ENCODE assay signal across 26 mouse cellular contexts in genomic region chr1:90582635-90583034, GRCm38 (mm10). TPM values are rescaled to one million over a fixed set of nuclear protein-coding genes. Genes with fewer than 3 reads are reported as not detected.
DNase-seq lines count a peak whose midpoint lies in the region; ATAC-seq and TF ChIP-seq lines count a peak whose summit lies in the region.
"Had no signal": no experiment of that assay in that cellular context is flagged by ENCODE, and none has a peak within 500 bp of the region (broad histone marks: within the 10 kb centered on the region; RNA-seq: fewer than 3 reads in every experiment).

No protein-coding gene starts in this region.

- intact Hi-C loops in left cerebral cortex, postnatal 14 days (cut with DNase I) = loop anchor here (10.0 kb wide), 1 partner anchor 198 kb away; no protein-coding TSS in a partner anchor

- no peaks in the 10 kb centered on the region for H3K36me3 ChIP-seq in testis, adult 2 months (ENCODE audit: control insufficient read depth, insufficient read depth, low read length)
- H3K36me3 ChIP-seq: forebrain, embryonic 10.5 days; heart, embryonic 13.5 days had no signal

- TF ChIP-seq POLR2A in testis, adult 2 months (IDR thresholded peaks at IDR 0.05; ENCODE audit: control insufficient read depth, low read depth, low read length) = no peak

- ATAC-seq in megakaryocyte-erythroid progenitor cell, adult 5-6 weeks (replicated peaks; ENCODE audit: low FRiP score, low TSS enrichment, poor library complexity, severe bottlenecking) = no peak
- ATAC-seq: activated CD4-positive, CD25-positive, alpha-beta regulatory T cell, adult 4 months; forebrain, embryonic 13.5 days; forebrain, embryonic 16.5 days; hindbrain, postnatal 0 days; inflammation-experienced regulatory T-cells, adult 6 months; intestine, embryonic 16.5 days; Patski had no signal

- H3K4me1 ChIP-seq in testis, adult 2 months (ENCODE audit: control insufficient read depth, insufficient read depth, low read length) = no peaks in the 10 kb centered on the region
- H3K4me1 ChIP-seq: forebrain, embryonic 13.5 days had no signal

- TF ChIP-seq CTCF in testis, adult 2 months (IDR thresholded peaks at IDR 0.05; ENCODE audit: control insufficient read depth, insufficient read depth, insufficient replicate concordance, low read depth, low read length) = no peak

- H3K4me3 ChIP-seq in testis, adult 2 months (ENCODE audit: control insufficient read depth, low read depth, low read length) = peak overlapping the region; percentile 55
- H3K4me3 ChIP-seq: forebrain, embryonic 10.5 days; forebrain, embryonic 13.5 days; heart, embryonic 13.5 days had no signal

- H3K27me3 ChIP-seq in testis, adult 2 months (ENCODE audit: control insufficient read depth, insufficient read depth, low read length) = no peaks in the 10 kb centered on the region
- H3K27me3 ChIP-seq: forebrain, embryonic 13.5 days; Patski had no signal

- no peak for DNase-seq in testis, postnatal 14 days (ENCODE audit: low spot score)
- peak; percentile 20 for DNase-seq in ES-CJ7 (ENCODE audit: low read depth, low spot score)
- peak; percentile 26 for DNase-seq in ZHBTc4 (ENCODE audit: low read depth, low spot score)
- no peak for DNase-seq in left cerebral cortex, postnatal 14 days (ENCODE audit: low spot score in 2 of 2)
- DNase-seq in Muller cell, postnatal 12 days (ENCODE audit: inconsistent ontology term) = no peak
- DNase-seq: adrenal gland, adult 8-10 months; adrenal gland, postnatal 25 days; cerebellum, adult 18-20 months; cerebellum, adult 9-10 months; cerebellum, postnatal 14 days; gastrocnemius, postnatal 14 days; heart, adult 11 months; heart, postnatal 14 days; heart, postnatal 4 days had no signal

- no peak overlapping the region for H3K27ac ChIP-seq in testis, adult 2 months (ENCODE audit: control insufficient read depth, insufficient read depth, low read depth, low read length)
- H3K27ac ChIP-seq: forebrain, embryonic 13.5 days; hindbrain, embryonic 14.5 days; hindbrain, postnatal 0 days had no signal

RNA-seq across cellular contexts. Expression of gene Cops8, which starts 20.1 kb away (rescaled TPM):
- polyA plus RNA-seq in testis, adult 2 months (2012; rRNA removed) = 50.1 and 55.7 TPM in 2 replicates
- total RNA-seq in left cerebral cortex, postnatal 14 days (2021) = 100 to 1,000 TPM in 1 of 2 experiments, 10 to 100 TPM in 1; 92.0 to 102 TPM
- 58.4 and 67.9 TPM in 2 replicates for total RNA-seq in megakaryocyte-erythroid progenitor cell, adult 5-6 weeks (2014; fragmentation: Nextera tagmentation)
- total RNA-seq in megakaryocyte-erythroid progenitor cell, adult 5-6 weeks (2017) = 58.1 and 86.6 TPM in 2 replicates

Comparison
In these comparisons a context has a peak if more than half of its experiments do, and no peak if none do; other contexts are left out.
1. DNase-seq: peak in ES-CJ7 (single experiment) and ZHBTc4 (single experiment); none in testis, postnatal 14 days (single experiment), left cerebral cortex, postnatal 14 days (0 of 2) and Muller cell, postnatal 12 days (single experiment).